In the genomic region with DNA sequence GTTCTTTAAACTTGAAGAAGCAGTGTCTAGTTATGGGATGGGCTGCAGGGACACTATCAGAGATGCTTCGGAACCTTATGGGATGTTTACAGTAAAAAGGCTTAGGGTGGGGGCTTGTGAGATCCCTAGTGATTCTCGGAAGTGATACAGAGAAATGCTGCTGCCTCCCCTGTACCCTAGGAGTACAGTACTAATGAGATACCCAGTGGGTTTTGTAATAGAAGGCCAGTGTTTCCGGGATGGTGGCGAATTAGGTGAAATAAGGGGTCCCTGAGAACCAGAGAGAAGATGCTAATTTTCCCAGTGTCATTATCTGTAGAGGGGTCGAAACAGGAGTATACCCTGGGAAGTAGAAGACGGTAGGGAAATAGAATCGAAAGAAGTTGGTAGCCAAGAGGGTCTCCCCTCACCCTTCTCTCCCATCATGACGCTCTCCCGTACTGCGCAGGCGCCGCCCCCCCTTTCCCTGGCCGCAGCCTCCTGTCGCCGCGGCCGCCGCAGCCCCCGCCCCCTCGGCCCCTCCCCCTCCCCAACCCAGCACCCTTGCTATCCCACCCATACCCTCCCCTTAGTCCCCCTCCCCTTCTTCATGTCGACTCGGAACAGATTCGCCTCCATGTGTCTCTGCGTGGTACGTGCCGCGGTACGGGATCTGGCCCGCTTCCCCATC, we compare ENCODE assay signal across 10 mouse cellular contexts. TPM values are rescaled to one million over a fixed set of nuclear protein-coding genes. Genes with fewer than 3 reads are reported as not detected.
DNase-seq lines count a peak whose midpoint lies in the region; ATAC-seq and TF ChIP-seq lines count a peak whose summit lies in the region.
"Had no signal": no experiment of that assay in that cellular context is flagged by ENCODE, and none has a peak within 500 bp of the region (broad histone marks: within the 10 kb centered on the region; RNA-seq: fewer than 3 reads in every experiment).

No protein-coding gene starts in this region.

- 14% methylated on average over 9 of the region's 29 CpGs for WGBS in kidney, embryonic 16.5 days
- WGBS in forebrain, postnatal 0 days: 6% methylated on average over 24 of the region's 29 CpGs
- 8% methylated on average over 25 of the region's 29 CpGs for WGBS in liver, embryonic 16.5 days (ENCODE audit: insufficient replicate concordance)

- H3K9ac ChIP-seq in kidney, embryonic 16.5 days (replicated peaks; ENCODE audit: low read length): peak overlapping the region; percentile 55
- H3K9ac ChIP-seq in forebrain, postnatal 0 days: peak overlapping the region; percentile 34
- H3K9ac ChIP-seq in liver, embryonic 16.5 days (ENCODE audit: low read depth, low read length): no peak overlapping the region

- H3K4me3 ChIP-seq in kidney, embryonic 16.5 days (ENCODE audit: low read length): peak overlapping the region; percentile 36
- H3K4me3 ChIP-seq in forebrain, postnatal 0 days (ENCODE audit: low read depth, low read length): peak overlapping the region; percentile 40
- no peak overlapping the region; the same call in 1 of the 2 replicates for H3K4me3 ChIP-seq in liver, embryonic 16.5 days (ENCODE audit: low read depth, low read length)

- peak overlapping the region; percentile 61 for H3K4me2 ChIP-seq in kidney, embryonic 16.5 days (replicated peaks; ENCODE audit: low read depth, low read length)
- H3K4me2 ChIP-seq in forebrain, postnatal 0 days (ENCODE audit: low read depth): peak overlapping the region; percentile 54
- peak overlapping the region; percentile 34; the same call in 1 of the 2 replicates for H3K4me2 ChIP-seq in liver, embryonic 16.5 days (ENCODE audit: low read depth, low read length)

- no peak for TF ChIP-seq CTCF in forebrain, postnatal 0 days (IDR thresholded peaks at IDR 0.05; ENCODE audit: low read depth)

- DNase-seq in kidney, adult 9 months: no peak
- DNase-seq in embryo, embryonic 10 days (ENCODE audit: low spot score): peak; percentile 74
- peak; percentile 69 for DNase-seq in forebrain, postnatal 0 days
- DNase-seq in frontal cortex, postnatal 25 days (ENCODE audit: low spot score in 2 of 2): no peak
- no peak for DNase-seq in ovary, postnatal 36 days (ENCODE audit: low spot score)

- no peaks in the 10 kb centered on the region for H3K36me3 ChIP-seq in kidney, embryonic 16.5 days (ENCODE audit: insufficient read depth, low read length)
- H3K36me3 ChIP-seq in forebrain, postnatal 0 days (ENCODE audit: insufficient read depth): no peaks in the 10 kb centered on the region
- no peaks in the 10 kb centered on the region for H3K36me3 ChIP-seq in liver, embryonic 16.5 days (ENCODE audit: control insufficient read depth, insufficient read depth)

- no peak for ATAC-seq in kidney, embryonic 16.5 days (ENCODE audit: low FRiP score, low TSS enrichment)
- ATAC-seq in forebrain, postnatal 0 days: no peak
- ATAC-seq in liver, embryonic 16.5 days (ENCODE audit: low read depth): no peak
- no peak for ATAC-seq in megakaryocyte-erythroid progenitor cell, adult 5-6 weeks (replicated peaks; ENCODE audit: low FRiP score, low TSS enrichment, poor library complexity, severe bottlenecking)
- ATAC-seq: Patski had no signal

- no peaks in the 10 kb centered on the region for H3K27me3 ChIP-seq in kidney, embryonic 16.5 days (ENCODE audit: insufficient read depth, low read length)
- H3K27me3 ChIP-seq in forebrain, postnatal 0 days (ENCODE audit: insufficient read depth, low read length): no peaks in the 10 kb centered on the region
- peaks cover 38% of the 10 kb centered on the region for H3K27me3 ChIP-seq in liver, embryonic 16.5 days (ENCODE audit: control insufficient read depth, insufficient read depth, low read depth, low read length)
- H3K27me3 ChIP-seq: Patski had no signal

- H3K27ac ChIP-seq in kidney, embryonic 16.5 days (ENCODE audit: low read length): no peak overlapping the region
- peak overlapping the region; percentile 62 for H3K27ac ChIP-seq in forebrain, postnatal 0 days (ENCODE audit: low read depth, low read length)
- no peak overlapping the region for H3K27ac ChIP-seq in liver, embryonic 16.5 days (ENCODE audit: low read length)

- H3K9me3 ChIP-seq in kidney, embryonic 16.5 days (ENCODE audit: low read length): no peaks in the 10 kb centered on the region
- no peaks in the 10 kb centered on the region for H3K9me3 ChIP-seq in forebrain, postnatal 0 days (ENCODE audit: low read length)
- H3K9me3 ChIP-seq in liver, embryonic 16.5 days (replicated peaks; ENCODE audit: control insufficient read depth, low read length): no peaks in the 10 kb centered on the region

- H3K4me1 ChIP-seq in kidney, embryonic 16.5 days (ENCODE audit: insufficient read depth, low read length): peaks cover 63% of the 10 kb centered on the region
- H3K4me1 ChIP-seq in forebrain, postnatal 0 days (ENCODE audit: insufficient read depth): peaks cover 50% of the 10 kb centered on the region
- peaks cover 21% of the 10 kb centered on the region for H3K4me1 ChIP-seq in liver, embryonic 16.5 days (ENCODE audit: control insufficient read depth, low read depth, low read length)

RNA-seq across cellular contexts. Expression of a gene that starts 6.9 kb away (rescaled TPM):
- polyA plus RNA-seq in kidney, embryonic 16.5 days (2015; fragmentation: Nextera tagmentation; extraction: Ambion mirVana): 9.3 and 13.2 TPM in 2 replicates
- 214 and 230 TPM in 2 replicates for total RNA-seq in forebrain, postnatal 0 days (2014; rRNA removed)
- 12.1 and 14.3 TPM in 2 replicates for polyA plus RNA-seq in forebrain, postnatal 0 days (2015; fragmentation: Nextera tagmentation; extraction: Ambion mirVana)
- 0.40 and 0.53 TPM in 2 replicates for polyA plus RNA-seq in liver, embryonic 16.5 days (2015; fragmentation: Nextera tagmentation; extraction: Ambion mirVana)
- total RNA-seq in megakaryocyte-erythroid progenitor cell, adult 5-6 weeks (2014; fragmentation: Nextera tagmentation): 2.1 and 3.0 TPM in 2 replicates
- 0.23 and 0.76 TPM in 2 replicates for total RNA-seq in megakaryocyte-erythroid progenitor cell, adult 5-6 weeks (2017)

RNA-seq across cellular contexts. Expression of a gene that starts 8.4 kb away (rescaled TPM):
- polyA plus RNA-seq in kidney, embryonic 16.5 days (2015; fragmentation: Nextera tagmentation; extraction: Ambion mirVana): 107 and 114 TPM in 2 replicates
- 45.1 and 47.7 TPM in 2 replicates for total RNA-seq in forebrain, postnatal 0 days (2014; rRNA removed)
- polyA plus RNA-seq in forebrain, postnatal 0 days (2015; fragmentation: Nextera tagmentation; extraction: Ambion mirVana): 47.9 and 51.5 TPM in 2 replicates
- polyA plus RNA-seq in liver, embryonic 16.5 days (2015; fragmentation: Nextera tagmentation; extraction: Ambion mirVana): 127 and 138 TPM in 2 replicates
- 50.8 and 85.0 TPM in 2 replicates for total RNA-seq in megakaryocyte-erythroid progenitor cell, adult 5-6 weeks (2014; fragmentation: Nextera tagmentation)
- 58.1 and 70.7 TPM in 2 replicates for total RNA-seq in megakaryocyte-erythroid progenitor cell, adult 5-6 weeks (2017)

RNA-seq across cellular contexts. Expression of a gene that starts 23.2 kb away (rescaled TPM):
- 39.1 and 40.7 TPM in 2 replicates for polyA plus RNA-seq in kidney, embryonic 16.5 days (2015; fragmentation: Nextera tagmentation; extraction: Ambion mirVana)
- 31.9 and 43.9 TPM in 2 replicates for total RNA-seq in forebrain, postnatal 0 days (2014; rRNA removed)
- polyA plus RNA-seq in forebrain, postnatal 0 days (2015; fragmentation: Nextera tagmentation; extraction: Ambion mirVana): 12.7 and 15.7 TPM in 2 replicates
- 4.4 and 5.1 TPM in 2 replicates for polyA plus RNA-seq in liver, embryonic 16.5 days (2015; fragmentation: Nextera tagmentation; extraction: Ambion mirVana)
- total RNA-seq in megakaryocyte-erythroid progenitor cell, adult 5-6 weeks (2014; fragmentation: Nextera tagmentation): 20.3 and 30.0 TPM in 2 replicates
- 15.8 and 20.8 TPM in 2 replicates for total RNA-seq in megakaryocyte-erythroid progenitor cell, adult 5-6 weeks (2017)

RNA-seq across cellular contexts. Expression of a gene that starts 28.0 kb away (rescaled TPM):
- polyA plus RNA-seq in kidney, embryonic 16.5 days (2015; fragmentation: Nextera tagmentation; extraction: Ambion mirVana): 69.1 and 74.5 TPM in 2 replicates
- total RNA-seq in forebrain, postnatal 0 days (2014; rRNA removed): 47.6 and 52.7 TPM in 2 replicates
- polyA plus RNA-seq in forebrain, postnatal 0 days (2015; fragmentation: Nextera tagmentation; extraction: Ambion mirVana): 48.0 and 49.7 TPM in 2 replicates
- polyA plus RNA-seq in liver, embryonic 16.5 days (2015; fragmentation: Nextera tagmentation; extraction: Ambion mirVana): 17.5 and 18.2 TPM in 2 replicates
- 49.1 and 53.9 TPM in 2 replicates for total RNA-seq in megakaryocyte-erythroid progenitor cell, adult 5-6 weeks (2014; fragmentation: Nextera tagmentation)
- total RNA-seq in megakaryocyte-erythroid progenitor cell, adult 5-6 weeks (2017): 46.2 and 53.7 TPM in 2 replicates

RNA-seq across cellular contexts. Expression of a gene that starts 30.3 kb away (rescaled TPM):
- polyA plus RNA-seq in kidney, embryonic 16.5 days (2015; fragmentation: Nextera tagmentation; extraction: Ambion mirVana): 1.3 and 1.4 TPM in 2 replicates
- total RNA-seq in forebrain, postnatal 0 days (2014; rRNA removed): 3.0 and 5.4 TPM in 2 replicates
- 4.3 and 4.5 TPM in 2 replicates for polyA plus RNA-seq in forebrain, postnatal 0 days (2015; fragmentation: Nextera tagmentation; extraction: Ambion mirVana)
- 5.0 and 6.0 TPM in 2 replicates for polyA plus RNA-seq in liver, embryonic 16.5 days (2015; fragmentation: Nextera tagmentation; extraction: Ambion mirVana)
- total RNA-seq in megakaryocyte-erythroid progenitor cell, adult 5-6 weeks (2014; fragmentation: Nextera tagmentation): not detected in 2 replicates
- total RNA-seq in megakaryocyte-erythroid progenitor cell, adult 5-6 weeks (2017): not detected in 2 replicates
- total RNA-seq: hematopoietic stem cell, adult 5-6 weeks had no signal
- polyA plus RNA-seq: Patski had no signal

Comparison
In these comparisons a context has a peak if more than half of its experiments do, and no peak if none do; other contexts are left out.
1. DNase-seq: peak in embryo, embryonic 10 days (single experiment) and forebrain, postnatal 0 days (single experiment); none in kidney, adult 9 months (single experiment), frontal cortex, postnatal 25 days (0 of 2) and ovary, postnatal 36 days (single experiment).
2. Peak in every context shown above with its lines, with median percentiles within 50 percentile points of each other: H3K4me2 ChIP-seq.